Mouse (Mus musculus): ENCODE data around the gene Pdxp. TPM values are rescaled to one million over a fixed set of nuclear protein-coding genes. Genes with fewer than 3 reads are reported as not detected.

Pdxp gene
- polyA plus RNA-seq, 1 experiment from 2014 or later, result 7.4 TPM

DNA sequence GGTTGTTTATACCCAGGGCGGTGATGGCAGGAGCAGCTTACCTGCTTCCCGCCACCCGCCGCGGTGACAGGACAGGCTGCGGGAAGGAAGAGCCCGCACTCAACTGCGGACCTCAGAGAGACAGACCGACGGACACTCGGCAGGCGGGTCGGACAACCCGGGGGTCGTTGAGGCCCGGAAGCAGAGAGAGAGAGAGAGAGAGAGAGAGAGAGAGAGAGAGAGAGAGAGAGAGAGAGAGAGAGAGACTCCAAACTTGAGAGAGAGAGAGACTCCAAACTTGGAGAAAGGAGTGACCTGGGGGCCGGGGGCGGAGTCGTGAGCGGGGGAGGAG, 14.3 kb upstream of the Pdxp start, which contains the start of gene Gm49510:
Gene Gm49510, plus strand, starts transcription at position 259 of the 331 bp plus-strand sequence.
- Histone ChIP-seq H3K27ac (peak within 1 kb of the TSS; percentile 89), H3K9ac (peak within 1 kb of the TSS; percentile 85), H3K4me1 (replicated peaks) (peaks cover 83% of the 10 kb centered on the region), H3K4me3 (replicated peaks) (peak within 1 kb of the TSS; percentile 84), H3K27me3 (no peaks in the 10 kb centered on the region), H3K9me3 (replicated peaks) (no peaks in the 10 kb centered on the region), H3K4me2 (peak within 1 kb of the TSS; percentile 97), H3K36me3 (peaks cover 28% of the 10 kb centered on the region)
- 1% methylated on average over 20 of the region's 20 CpGs for WGBS (ENCODE audit: insufficient replicate concordance)
- no peak for ATAC-seq (ENCODE audit: low read depth)
- DNase-seq, result no peak

DNA sequence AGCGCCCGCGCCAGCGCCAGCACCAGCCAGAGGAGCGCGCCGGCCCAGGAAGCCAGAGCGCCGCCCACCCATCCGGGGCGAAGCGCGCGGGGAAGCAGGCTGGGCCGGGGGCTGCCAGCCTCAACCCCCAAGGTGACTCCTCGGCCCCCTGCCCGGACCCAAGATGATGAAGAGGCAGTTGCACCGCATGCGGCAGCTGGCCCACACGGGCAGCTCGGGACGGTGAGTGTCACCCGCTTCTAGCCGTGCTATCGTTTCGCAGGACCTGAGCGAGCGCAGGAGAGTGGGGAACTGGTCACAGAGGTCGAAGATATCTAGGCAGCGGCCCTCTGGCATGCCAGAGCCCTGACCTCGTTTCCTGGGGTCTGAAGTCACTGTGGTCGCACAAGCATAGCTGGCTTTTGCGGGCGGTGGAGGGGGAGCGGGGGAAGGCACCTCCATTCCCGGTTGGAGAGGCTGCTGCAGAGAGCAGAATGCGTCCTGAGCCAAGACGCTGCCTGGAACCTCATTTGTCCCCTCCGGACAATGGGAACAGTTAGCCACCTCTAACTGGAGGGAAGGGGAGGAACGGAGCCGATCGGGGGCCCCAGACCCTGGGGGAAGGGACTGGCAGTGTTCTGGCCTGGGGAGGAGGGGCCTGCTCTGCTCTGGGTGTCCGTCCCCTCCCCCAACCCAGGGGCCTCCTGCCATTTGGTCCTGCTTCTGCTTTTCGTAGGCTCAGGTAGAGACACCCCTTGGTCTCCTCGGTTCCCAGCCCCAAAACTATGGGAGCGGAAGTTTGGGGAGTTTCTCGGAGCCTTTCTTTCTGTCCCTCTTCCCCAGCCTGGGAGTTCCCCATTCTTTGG, 13.8 kb upstream of the Pdxp start, which contains the start of gene Sh3bp1:
Gene Sh3bp1, plus strand, starts transcription at position 29 of the 845 bp plus-strand sequence.
- whole genome bisulfite sequencing (ENCODE audit: insufficient replicate concordance), result 1% methylated on average over 38 of the region's 47 CpGs

DNA sequence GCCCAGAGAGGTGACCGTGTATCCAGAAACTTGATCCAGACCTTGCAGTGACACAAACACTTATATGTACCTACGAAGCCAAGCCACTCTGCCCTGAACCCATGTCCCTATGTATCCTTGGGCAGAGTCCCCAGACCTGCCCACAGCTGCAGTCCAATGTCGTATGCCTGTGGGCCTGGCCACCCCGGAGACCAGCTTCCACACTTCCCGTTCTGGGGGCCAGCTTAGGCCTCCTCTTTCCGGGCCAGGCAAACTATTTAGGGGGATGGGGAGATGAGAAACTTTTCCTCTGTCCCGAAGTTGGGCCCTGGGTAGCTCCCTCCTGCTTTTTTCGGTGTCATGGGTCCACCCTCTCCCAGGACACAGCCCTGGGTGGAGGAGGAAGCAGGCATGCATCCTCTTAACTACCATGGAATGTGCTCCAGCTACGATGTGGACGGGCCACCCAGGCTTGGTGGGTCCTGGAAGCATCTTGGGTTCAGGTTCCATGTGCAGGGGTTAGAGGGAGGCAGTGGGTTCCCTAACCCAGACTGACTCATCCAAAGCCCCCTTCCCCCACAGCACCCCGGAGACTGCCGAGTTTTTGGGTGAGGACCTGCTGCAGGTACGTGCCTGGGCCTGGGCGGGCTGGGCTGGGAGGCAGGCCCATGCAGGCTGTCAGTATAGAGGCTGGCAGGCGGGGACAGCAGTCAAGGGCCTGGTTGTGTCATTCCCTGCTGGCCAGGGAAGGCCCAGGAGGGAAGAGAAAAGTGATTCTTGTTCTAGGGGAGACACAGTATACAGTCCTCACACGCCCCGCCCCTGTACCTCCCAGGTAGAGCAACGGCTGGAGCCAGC, 12.9 kb upstream of the Pdxp start:
- DNase-seq, result no peak
- no peak for ATAC-seq (ENCODE audit: low read depth)
- H3K9ac ChIP-seq, result peak overlapping the region; percentile 85
- peak overlapping the region; percentile 97 for H3K4me2 ChIP-seq
- no peaks in the 10 kb centered on the region for H3K27me3 ChIP-seq
- WGBS (ENCODE audit: insufficient replicate concordance), result 15% methylated on average over 18 of the region's 18 CpGs
- H3K36me3 ChIP-seq, result peaks cover 42% of the 10 kb centered on the region
- H3K4me3 ChIP-seq (replicated peaks), result peak overlapping the region; percentile 84
- peak overlapping the region; percentile 89 for H3K27ac ChIP-seq
- no peaks in the 10 kb centered on the region for H3K9me3 ChIP-seq (replicated peaks)
- peaks cover 69% of the 10 kb centered on the region for H3K4me1 ChIP-seq (replicated peaks)

More for the DNA sequence above, 13.8 kb upstream of the Pdxp start, which contains the start of gene Sh3bp1:
- Histone ChIP-seq H3K9ac (peak within 1 kb of the TSS; percentile 85), H3K4me1 (replicated peaks) (peaks cover 77% of the 10 kb centered on the region), H3K36me3 (peaks cover 33% of the 10 kb centered on the region), H3K27me3 (no peaks in the 10 kb centered on the region), H3K4me2 (peak within 1 kb of the TSS; percentile 97), H3K4me3 (replicated peaks) (peak within 1 kb of the TSS; percentile 84), H3K27ac (peak within 1 kb of the TSS; percentile 89), H3K9me3 (replicated peaks) (no peaks in the 10 kb centered on the region)
- ATAC-seq (ENCODE audit: low read depth), result peak; percentile 63
- peak; percentile 66 for DNase-seq

DNA sequence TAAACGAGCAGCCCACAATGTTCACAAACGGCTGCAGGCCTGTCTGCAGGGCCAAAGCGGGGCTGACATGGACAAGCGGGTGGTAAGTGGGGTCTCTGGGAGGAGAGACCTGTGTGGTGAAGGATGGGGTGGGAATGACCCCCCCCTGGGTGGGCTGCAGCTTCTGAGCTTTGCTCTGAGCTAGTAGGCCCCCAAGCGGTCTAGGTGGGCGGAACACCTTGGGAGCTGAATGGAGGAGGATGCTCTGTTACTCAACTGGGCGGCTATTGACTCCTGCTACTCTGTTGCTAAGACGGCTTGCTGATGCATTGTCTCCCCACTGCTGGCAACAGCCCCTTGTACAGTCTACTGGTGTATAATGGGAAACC, 12.3 kb upstream of the Pdxp start:
- peaks cover 63% of the 10 kb centered on the region for H3K4me1 ChIP-seq (replicated peaks)
- H3K27me3 ChIP-seq, result no peaks in the 10 kb centered on the region
- ATAC-seq (ENCODE audit: low read depth), result no peak
- H3K9ac ChIP-seq, result peak overlapping the region; percentile 85
- peak overlapping the region; percentile 89; the same call in 1 of the 2 replicates for H3K27ac ChIP-seq
- H3K4me3 ChIP-seq (replicated peaks), result peak overlapping the region; percentile 84
- peak overlapping the region; percentile 97 for H3K4me2 ChIP-seq
- H3K36me3 ChIP-seq, result peaks cover 48% of the 10 kb centered on the region
- 65% methylated on average over 8 of the region's 8 CpGs for WGBS (ENCODE audit: insufficient replicate concordance)
- DNase-seq, result no peak
- no peaks in the 10 kb centered on the region for H3K9me3 ChIP-seq (replicated peaks)

DNA sequence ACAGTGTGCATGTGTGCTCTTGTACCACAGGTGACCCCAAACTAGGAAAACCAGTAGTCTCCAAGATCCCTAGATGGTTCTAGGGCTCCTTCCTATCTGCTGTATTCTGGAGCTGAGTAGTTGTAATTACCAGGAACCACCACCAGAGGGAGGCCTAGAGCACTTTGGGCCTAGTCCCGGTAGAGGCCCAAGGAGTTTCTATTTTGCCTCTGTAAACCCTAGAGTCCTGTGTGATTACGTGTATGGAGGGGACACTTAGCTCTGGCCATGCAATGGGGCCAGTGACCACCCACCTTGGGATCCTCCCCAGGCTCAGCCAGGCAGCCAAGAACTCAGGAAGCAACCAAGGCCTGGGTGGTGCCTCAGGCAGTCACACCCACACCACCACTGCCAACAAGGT, 10.5 kb upstream of the Pdxp start:
- Histone ChIP-seq H3K4me3 (replicated peaks) (no peak overlapping the region), H3K9ac (peak overlapping the region; percentile 50; the same call in 1 of the 2 replicates), H3K27me3 (no peaks in the 10 kb centered on the region), H3K36me3 (peaks cover 66% of the 10 kb centered on the region), H3K4me2 (peak overlapping the region; percentile 33), H3K4me1 (replicated peaks) (peaks cover 44% of the 10 kb centered on the region), H3K9me3 (replicated peaks) (no peaks in the 10 kb centered on the region), H3K27ac (no peak overlapping the region)
- DNase-seq, result peak; percentile 74
- ATAC-seq (ENCODE audit: low read depth), result peak; percentile 27; the same call in 1 of the 2 replicates
- 3% methylated on average over 2 of the region's 2 CpGs for WGBS (ENCODE audit: insufficient replicate concordance)

DNA sequence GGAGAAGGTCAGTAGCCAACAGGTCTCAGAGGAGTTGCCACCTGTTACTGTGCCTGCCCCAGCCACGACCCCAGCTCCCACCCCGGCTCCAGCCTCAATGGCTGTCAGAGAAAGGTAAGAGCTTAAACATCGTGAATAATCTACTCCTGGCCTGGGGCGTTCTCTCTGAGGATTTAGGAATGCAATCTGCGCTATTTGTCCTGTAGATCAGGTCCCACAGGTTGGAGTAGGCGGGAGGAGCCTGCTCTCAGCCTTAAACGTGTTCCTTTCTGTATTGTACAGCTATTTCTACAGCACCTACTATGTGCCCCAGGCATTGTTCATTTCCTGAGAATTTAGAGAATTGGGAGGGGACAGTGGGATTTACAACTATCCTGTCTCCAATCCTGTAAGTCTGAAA, 5.3 kb upstream of the Pdxp start:
- no peak overlapping the region for H3K4me2 ChIP-seq
- H3K36me3 ChIP-seq, result peaks cover 83% of the 10 kb centered on the region
- H3K27ac ChIP-seq, result no peak overlapping the region
- H3K4me1 ChIP-seq (replicated peaks), result peaks cover 25% of the 10 kb centered on the region
- DNase-seq (no peak), ATAC-seq (ENCODE audit: low read depth) (no peak)
- H3K4me3 ChIP-seq (replicated peaks), result no peak overlapping the region
- 82% methylated on average over 7 of the region's 7 CpGs for WGBS (ENCODE audit: insufficient replicate concordance)
- no peaks in the 10 kb centered on the region for H3K27me3 ChIP-seq
- no peak overlapping the region for H3K9ac ChIP-seq
- no peaks in the 10 kb centered on the region for H3K9me3 ChIP-seq (replicated peaks)

DNA sequence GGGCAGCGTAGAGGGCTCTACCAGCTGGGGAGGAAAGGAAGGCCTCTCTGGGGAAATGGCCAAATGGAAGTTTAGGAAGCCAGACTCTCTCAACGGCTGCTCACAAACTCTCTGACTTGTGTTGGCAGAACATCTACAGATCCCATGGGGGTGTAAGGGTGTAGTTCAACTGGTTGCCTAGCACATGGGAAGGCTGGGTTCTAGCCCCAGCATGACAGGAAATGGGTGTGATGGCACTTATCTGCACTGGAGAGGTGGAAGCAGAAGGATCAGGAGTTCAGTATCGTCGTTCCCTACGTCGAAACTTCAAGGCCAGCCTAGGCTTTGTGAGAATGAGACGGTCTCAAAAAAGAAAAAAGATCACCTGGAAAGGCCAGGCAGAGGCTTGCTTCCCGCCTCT, 4.7 kb upstream of the Pdxp start:
- DNase-seq (no peak), ATAC-seq (ENCODE audit: low read depth) (no peak)
- peaks cover 30% of the 10 kb centered on the region for H3K4me1 ChIP-seq (replicated peaks)
- no peak overlapping the region for H3K4me2 ChIP-seq
- no peak overlapping the region for H3K9ac ChIP-seq
- no peak overlapping the region for H3K4me3 ChIP-seq (replicated peaks)
- H3K9me3 ChIP-seq (replicated peaks), result no peaks in the 10 kb centered on the region
- 64% methylated on average over 8 of the region's 8 CpGs for WGBS (ENCODE audit: insufficient replicate concordance)
- H3K36me3 ChIP-seq, result peaks cover 77% of the 10 kb centered on the region
- peak overlapping the region; percentile 23; the same call in 1 of the 2 replicates for H3K27ac ChIP-seq
- no peaks in the 10 kb centered on the region for H3K27me3 ChIP-seq

DNA sequence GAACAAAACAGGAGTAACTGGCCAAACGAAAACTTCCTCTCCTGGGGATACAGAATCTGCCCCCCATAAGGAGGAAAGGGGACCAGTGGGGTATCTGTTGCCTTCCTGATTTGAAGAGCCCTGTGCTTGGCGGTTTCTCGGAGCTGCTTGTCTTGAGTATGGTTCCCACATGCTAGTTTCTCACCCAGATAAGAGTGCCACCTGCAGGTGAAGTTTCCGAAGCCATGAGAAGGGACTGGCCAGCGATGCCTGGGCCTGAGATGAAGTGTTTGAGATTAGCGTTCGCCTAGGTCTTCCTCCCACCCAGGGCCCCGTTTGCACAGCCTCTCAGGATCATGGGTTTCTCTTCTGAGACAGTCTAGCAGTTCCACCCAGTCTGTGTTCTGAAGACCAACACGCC, 1.7 kb upstream of the Pdxp start:
- H3K4me2 ChIP-seq, result no peak overlapping the region
- H3K9me3 ChIP-seq (replicated peaks), result no peaks in the 10 kb centered on the region
- no peak overlapping the region for H3K9ac ChIP-seq
- no peak for ATAC-seq (ENCODE audit: low read depth)
- peaks cover 59% of the 10 kb centered on the region for H3K4me1 ChIP-seq (replicated peaks)
- DNase-seq, result no peak
- no peaks in the 10 kb centered on the region for H3K27me3 ChIP-seq
- H3K27ac ChIP-seq, result no peak overlapping the region; the same call in 1 of the 2 replicates
- H3K36me3 ChIP-seq, result peaks cover 49% of the 10 kb centered on the region
- H3K4me3 ChIP-seq (replicated peaks), result no peak overlapping the region
- 38% methylated on average over 9 of the region's 9 CpGs for WGBS (ENCODE audit: insufficient replicate concordance)

DNA sequence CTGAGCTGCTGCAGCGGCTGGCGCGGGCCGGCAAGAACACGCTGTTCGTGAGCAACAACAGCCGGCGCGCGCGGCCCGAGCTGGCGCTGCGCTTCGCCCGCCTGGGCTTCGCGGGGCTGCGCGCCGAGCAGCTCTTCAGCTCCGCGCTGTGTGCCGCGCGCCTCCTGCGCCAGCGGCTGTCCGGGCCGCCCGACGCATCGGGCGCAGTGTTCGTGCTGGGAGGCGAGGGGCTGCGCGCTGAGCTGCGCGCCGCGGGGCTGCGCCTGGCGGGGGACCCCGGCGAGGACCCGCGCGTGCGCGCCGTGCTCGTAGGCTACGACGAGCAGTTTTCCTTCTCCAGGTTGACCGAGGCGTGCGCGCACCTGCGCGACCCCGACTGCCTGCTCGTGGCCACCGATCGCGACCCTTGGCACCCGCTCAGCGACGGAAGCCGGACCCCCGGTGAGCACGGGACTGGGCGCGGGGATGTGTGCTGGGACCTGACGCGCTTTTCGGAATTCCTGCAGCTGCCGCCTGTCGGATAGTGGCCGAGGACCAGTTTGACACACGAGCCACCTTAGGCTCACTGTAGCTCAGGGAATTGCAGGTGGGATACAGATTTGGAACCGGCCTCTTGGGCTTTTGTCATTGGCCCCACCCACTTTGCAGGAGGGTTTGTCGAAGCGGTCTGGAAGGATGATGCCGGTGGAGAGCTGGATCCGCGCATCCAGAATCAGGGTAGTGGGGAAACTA, 538 bp downstream of the Pdxp start:
- Histone ChIP-seq H3K27ac (peak overlapping the region; percentile 78), H3K27me3 (no peaks in the 10 kb centered on the region), H3K4me3 (replicated peaks) (peak overlapping the region; percentile 74), H3K4me1 (replicated peaks) (peaks cover 65% of the 10 kb centered on the region), H3K36me3 (peaks cover 44% of the 10 kb centered on the region), H3K9me3 (replicated peaks) (no peaks in the 10 kb centered on the region), H3K9ac (peak overlapping the region; percentile 79), H3K4me2 (peak overlapping the region; percentile 100)
- DNase-seq (no peak), ATAC-seq (ENCODE audit: low read depth) (peak; percentile 56)
- WGBS (ENCODE audit: insufficient replicate concordance), result under 1% methylated on average over 87 of the region's 87 CpGs

DNA sequence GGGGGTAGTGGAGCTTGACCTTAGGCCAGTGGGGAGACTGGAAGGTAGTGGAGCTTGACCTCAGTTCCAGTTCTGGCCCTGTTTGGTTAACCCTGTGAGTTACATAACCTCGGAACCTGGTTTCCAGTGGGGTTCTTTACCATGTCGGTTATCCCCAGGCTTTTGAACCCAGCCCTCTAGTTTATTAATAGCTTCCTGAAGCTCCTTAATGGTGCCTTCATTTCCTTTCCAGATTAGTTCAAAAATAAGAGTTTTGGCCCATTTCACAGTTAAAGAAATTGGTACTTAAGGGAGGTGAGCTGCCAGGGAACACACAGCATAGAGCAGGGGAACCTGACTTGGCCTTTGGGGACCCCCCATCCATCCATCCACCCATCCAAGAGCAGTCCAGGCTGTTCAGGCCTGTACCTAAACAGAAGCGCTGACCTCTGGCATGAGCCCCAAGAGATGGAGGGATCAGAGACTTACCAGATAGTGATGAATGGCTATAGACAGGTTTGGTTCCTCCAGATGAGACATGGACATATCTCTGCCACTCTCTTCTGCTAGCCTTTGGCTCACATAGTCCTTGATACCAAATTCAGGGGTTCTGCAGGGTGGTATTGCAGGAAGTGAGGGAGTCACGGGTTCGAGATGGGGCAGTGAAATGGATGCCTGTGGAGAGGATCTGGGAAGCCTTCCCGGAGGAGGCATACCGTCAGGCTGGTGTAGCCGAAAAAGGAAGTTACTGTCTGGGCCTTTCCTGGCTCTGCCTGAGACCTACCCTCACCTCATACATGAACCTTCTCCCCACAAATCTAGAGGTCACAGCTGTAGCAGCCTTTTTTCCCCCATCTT, 1.3 kb downstream of the Pdxp start:
- peaks cover 39% of the 10 kb centered on the region for H3K36me3 ChIP-seq
- peak overlapping the region; percentile 25 for H3K27ac ChIP-seq
- DNase-seq (no peak), ATAC-seq (ENCODE audit: low read depth) (no peak)
- 37% methylated on average over 8 of the region's 8 CpGs for WGBS (ENCODE audit: insufficient replicate concordance)
- peak overlapping the region; percentile 74 for H3K4me3 ChIP-seq (replicated peaks)
- peaks cover 71% of the 10 kb centered on the region for H3K4me1 ChIP-seq (replicated peaks)
- peak overlapping the region; percentile 100 for H3K4me2 ChIP-seq
- no peaks in the 10 kb centered on the region for H3K27me3 ChIP-seq
- no peaks in the 10 kb centered on the region for H3K9me3 ChIP-seq (replicated peaks)
- H3K9ac ChIP-seq, result peak overlapping the region; percentile 79

Measured in liver, embryonic 13.5 days (tissue).